Mouse (Mus musculus) testis, postnatal 10 days (tissue): Measurements from ENCODE around the gene Cldn34c4.

Experiments
- DNase-seq: peaks from one replicate; pipeline ENCODE4 v3.0.0; 2021; ENCODE audit warnings: low spot score

The Cldn34c4 gene

GRCm38 (mm10) chrX:127736454-127736853 lies at the start of gene Cldn34c4:
Gene Cldn34c4, minus strand, starts transcription at chrX:127736554.
- no peak for DNase-seq

- DNase-seq, result no peak
Measured at GRCm38 (mm10) chrX:127747062-127747461, 10.7 kb upstream of the Cldn34c4 start.
